Mouse (Mus musculus): ENCODE data around the gene Lsm14b. TPM values are rescaled to one million over a fixed set of nuclear protein-coding genes. Genes with fewer than 3 reads are reported as not detected.

The Lsm14b gene
- total RNA-seq, 1 experiment: 44.4 TPM

GRCm38 (mm10) chr2:179982715-179983114, 42.1 kb upstream of the Lsm14b start:
- in situ Hi-C loops (cut with MboI; ENCODE audit: low sequenced_read_pairs in 2 of 2, unreplicated experiment in 2 of 2): no loop called here
- Histone ChIP-seq H3K27ac (ENCODE audit: insufficient read depth, low read depth, low read length, poor library complexity, severe bottlenecking) (no peak overlapping the region), H3K36me3 (ENCODE audit: control insufficient read depth, insufficient read depth, low read length, poor library complexity, severe bottlenecking) (no peaks in the 10 kb centered on the region), H3K4me1 (ENCODE audit: control insufficient read depth in 2 of 2, insufficient read depth in 2 of 2, low read length in 2 of 2, poor library complexity in 1 of 2) (peaks cover 2 to 8% of the 10 kb centered on the region in 2 experiments; a peak in 2 of 4 replicates), H3K4me3 (ENCODE audit: insufficient read depth in 1 of 2, low read depth in 1 of 2, low read length in 2 of 2, poor library complexity in 1 of 2, severe bottlenecking in 1 of 2) (no peak overlapping the region), H3K9ac (ENCODE audit: insufficient read depth, low read depth, low read length, poor library complexity, severe bottlenecking) (no peak overlapping the region), H3K9me3 (ENCODE audit: control insufficient read depth, insufficient read depth, low read depth, low read length) (no peaks in the 10 kb centered on the region)
- TF ChIP-seq CHD2 (IDR thresholded peaks at IDR 0.05; ENCODE audit: low read depth, low read length) (no peak), ZNF384 (IDR thresholded peaks at IDR 0.05; ENCODE audit: low read depth, low read length) (no peak), MAFK (IDR thresholded peaks at IDR 0.05; ENCODE audit: insufficient read depth, low read depth, low read length) (no peak), HCFC1 (IDR thresholded peaks at IDR 0.05; ENCODE audit: borderline replicate concordance, insufficient read depth, low read length) (no peak), ZC3H11A (IDR thresholded peaks at IDR 0.05; ENCODE audit: borderline replicate concordance, low read depth, low read length) (no peak)
- no peak for DNase-seq (ENCODE audit: low read depth, low spot score)

DNA sequence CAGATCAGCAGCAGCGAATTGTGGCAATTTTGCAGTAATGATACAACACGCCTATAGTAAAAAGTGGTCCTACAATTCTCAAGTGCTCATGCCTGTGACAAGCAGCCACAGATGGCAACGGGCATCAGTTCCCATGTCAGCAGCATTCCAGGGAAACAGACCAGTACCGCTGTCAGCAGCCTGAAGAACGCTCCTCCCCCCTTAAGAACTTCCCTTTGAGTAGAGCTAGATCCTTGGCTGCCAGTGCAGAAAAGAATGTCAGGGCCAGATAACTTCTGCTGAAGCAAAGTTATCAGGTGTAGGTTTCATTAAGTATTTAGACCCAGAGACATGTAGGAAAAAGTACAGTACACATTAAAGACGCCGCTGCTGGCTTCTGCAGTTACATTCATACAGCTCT, 40.0 kb upstream of the Lsm14b start:
- no peak overlapping the region for H3K9ac ChIP-seq (ENCODE audit: insufficient read depth, low read depth, low read length, poor library complexity, severe bottlenecking)
- no peaks in the 10 kb centered on the region for H3K9me3 ChIP-seq (ENCODE audit: control insufficient read depth, insufficient read depth, low read depth, low read length)
- TF ChIP-seq ZNF384 (IDR thresholded peaks at IDR 0.05; ENCODE audit: low read depth, low read length) (no peak), CHD2 (IDR thresholded peaks at IDR 0.05; ENCODE audit: low read depth, low read length) (no peak)
- H3K27ac ChIP-seq (ENCODE audit: insufficient read depth, low read depth, low read length, poor library complexity, severe bottlenecking): no peak overlapping the region
- in situ Hi-C loops (cut with MboI; ENCODE audit: low sequenced_read_pairs in 2 of 2, unreplicated experiment in 2 of 2): no loop called here
- H3K36me3 ChIP-seq (ENCODE audit: control insufficient read depth, insufficient read depth, low read length, poor library complexity, severe bottlenecking): no peaks in the 10 kb centered on the region
- no peak for DNase-seq (ENCODE audit: low read depth, low spot score)
- no peak overlapping the region for H3K4me3 ChIP-seq (ENCODE audit: insufficient read depth in 1 of 2, low read depth in 1 of 2, low read length in 2 of 2, poor library complexity in 1 of 2, severe bottlenecking in 1 of 2)
- peaks cover 5 to 9% of the 10 kb centered on the region in 2 experiments; a peak in 3 of 4 replicates for H3K4me1 ChIP-seq (ENCODE audit: control insufficient read depth in 2 of 2, insufficient read depth in 2 of 2, low read length in 2 of 2, poor library complexity in 1 of 2)

DNA sequence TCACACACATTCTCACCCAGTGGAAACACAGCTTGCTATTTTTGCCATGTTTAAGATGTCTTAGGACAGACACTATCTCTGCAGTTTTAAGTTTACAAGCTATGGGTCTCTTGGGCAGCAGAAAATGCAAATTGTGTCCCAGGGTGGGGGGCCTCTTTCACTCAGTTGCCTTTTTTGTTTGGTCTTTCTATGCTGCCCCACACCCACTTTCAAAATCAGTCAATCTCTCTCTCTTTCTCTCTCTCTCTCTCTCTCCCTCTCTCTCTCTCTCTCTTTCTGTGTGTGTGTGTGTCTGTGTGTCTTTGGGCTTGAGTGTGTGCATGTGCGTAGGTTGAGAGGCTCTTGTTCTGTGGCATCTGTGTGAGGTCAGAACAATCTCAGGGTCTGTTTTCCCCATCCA, 39.1 kb upstream of the Lsm14b start:
- Histone ChIP-seq H3K9ac (ENCODE audit: insufficient read depth, low read depth, low read length, poor library complexity, severe bottlenecking) (no peak overlapping the region), H3K27ac (ENCODE audit: insufficient read depth, low read depth, low read length, poor library complexity, severe bottlenecking) (no peak overlapping the region), H3K4me1 (ENCODE audit: control insufficient read depth in 2 of 2, insufficient read depth in 2 of 2, low read length in 2 of 2, poor library complexity in 1 of 2) (peaks cover 5 to 12% of the 10 kb centered on the region in 2 experiments; a peak in 3 of 4 replicates), H3K36me3 (ENCODE audit: control insufficient read depth, insufficient read depth, low read length, poor library complexity, severe bottlenecking) (no peaks in the 10 kb centered on the region), H3K4me3 (ENCODE audit: insufficient read depth in 1 of 2, low read depth in 1 of 2, low read length in 2 of 2, poor library complexity in 1 of 2, severe bottlenecking in 1 of 2) (no peak overlapping the region), H3K9me3 (ENCODE audit: control insufficient read depth, insufficient read depth, low read depth, low read length) (no peaks in the 10 kb centered on the region)
- TF ChIP-seq ZC3H11A (IDR thresholded peaks at IDR 0.05; ENCODE audit: borderline replicate concordance, low read depth, low read length) (no peak), ZNF384 (IDR thresholded peaks at IDR 0.05; ENCODE audit: low read depth, low read length) (no peak), CHD2 (IDR thresholded peaks at IDR 0.05; ENCODE audit: low read depth, low read length) (no peak), HCFC1 (IDR thresholded peaks at IDR 0.05; ENCODE audit: borderline replicate concordance, insufficient read depth, low read length) (no peak), MAFK (IDR thresholded peaks at IDR 0.05; ENCODE audit: insufficient read depth, low read depth, low read length) (no peak)
- DNase-seq (ENCODE audit: low read depth, low spot score): no peak
- in situ Hi-C loops (cut with MboI; ENCODE audit: low sequenced_read_pairs in 2 of 2, unreplicated experiment in 2 of 2): no loop called here

DNA sequence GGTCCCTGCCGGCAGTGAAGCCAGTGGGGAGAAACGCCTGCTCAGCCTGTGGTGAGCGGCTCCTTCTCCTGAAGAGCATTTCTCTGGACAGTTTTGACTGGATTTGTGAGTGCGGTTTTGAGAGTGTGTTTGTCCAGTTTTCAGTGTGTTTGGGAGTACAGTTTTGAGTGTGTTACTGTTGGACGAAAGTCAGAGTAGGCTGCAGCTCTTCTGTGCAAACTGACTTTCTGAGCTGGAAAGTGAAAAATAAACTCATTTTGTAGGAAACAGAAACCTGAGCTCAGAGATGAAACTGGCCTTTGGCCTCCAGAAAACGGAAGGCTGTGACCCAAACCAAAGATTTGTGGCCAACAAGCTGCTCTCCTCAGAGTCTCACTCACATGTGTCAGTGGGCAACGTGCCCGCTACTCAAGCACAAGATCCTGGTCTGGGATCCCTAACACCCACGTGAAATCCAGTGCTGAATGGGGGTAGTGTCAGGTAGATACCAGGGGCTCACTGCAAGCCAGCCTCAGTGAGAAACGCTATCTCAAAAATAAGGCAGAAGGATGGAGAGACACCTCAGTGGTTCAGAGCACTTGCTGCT, 38.3 kb upstream of the Lsm14b start:
- in situ Hi-C loops (cut with MboI; ENCODE audit: low sequenced_read_pairs in 2 of 2, unreplicated experiment in 2 of 2): no loop called here
- no peak overlapping the region for H3K27ac ChIP-seq (ENCODE audit: insufficient read depth, low read depth, low read length, poor library complexity, severe bottlenecking)
- H3K9ac ChIP-seq (ENCODE audit: insufficient read depth, low read depth, low read length, poor library complexity, severe bottlenecking): no peak overlapping the region
- H3K4me3 ChIP-seq (ENCODE audit: insufficient read depth in 1 of 2, low read depth in 1 of 2, low read length in 2 of 2, poor library complexity in 1 of 2, severe bottlenecking in 1 of 2): no peak overlapping the region
- TF ChIP-seq HCFC1 (IDR thresholded peaks at IDR 0.05; ENCODE audit: borderline replicate concordance, insufficient read depth, low read length): no peak
- TF ChIP-seq ZC3H11A (IDR thresholded peaks at IDR 0.05; ENCODE audit: borderline replicate concordance, low read depth, low read length): no peak
- TF ChIP-seq CHD2 (IDR thresholded peaks at IDR 0.05; ENCODE audit: low read depth, low read length): no peak
- no peak for TF ChIP-seq ZNF384 (IDR thresholded peaks at IDR 0.05; ENCODE audit: low read depth, low read length)
- TF ChIP-seq MAFK (IDR thresholded peaks at IDR 0.05; ENCODE audit: insufficient read depth, low read depth, low read length): no peak
- H3K36me3 ChIP-seq (ENCODE audit: control insufficient read depth, insufficient read depth, low read length, poor library complexity, severe bottlenecking): no peaks in the 10 kb centered on the region
- peaks cover 5 to 12% of the 10 kb centered on the region in 2 experiments for H3K4me1 ChIP-seq (ENCODE audit: control insufficient read depth in 2 of 2, insufficient read depth in 2 of 2, low read length in 2 of 2, poor library complexity in 1 of 2)
- no peak for DNase-seq (ENCODE audit: low read depth, low spot score)
- no peaks in the 10 kb centered on the region for H3K9me3 ChIP-seq (ENCODE audit: control insufficient read depth, insufficient read depth, low read depth, low read length)

GRCm38 (mm10) chr2:179989098-179989497, 35.7 kb upstream of the Lsm14b start:
- Histone ChIP-seq H3K9ac (ENCODE audit: insufficient read depth, low read depth, low read length, poor library complexity, severe bottlenecking) (no peak overlapping the region), H3K9me3 (ENCODE audit: control insufficient read depth, insufficient read depth, low read depth, low read length) (no peaks in the 10 kb centered on the region), H3K36me3 (ENCODE audit: control insufficient read depth, insufficient read depth, low read length, poor library complexity, severe bottlenecking) (no peaks in the 10 kb centered on the region), H3K27ac (ENCODE audit: insufficient read depth, low read depth, low read length, poor library complexity, severe bottlenecking) (no peak overlapping the region), H3K4me3 (ENCODE audit: insufficient read depth in 1 of 2, low read depth in 1 of 2, low read length in 2 of 2, poor library complexity in 1 of 2, severe bottlenecking in 1 of 2) (no peak overlapping the region), H3K4me1 (ENCODE audit: control insufficient read depth in 2 of 2, insufficient read depth in 2 of 2, low read length in 2 of 2, poor library complexity in 1 of 2) (peaks cover 5 to 12% of the 10 kb centered on the region in 2 experiments)
- no peak for TF ChIP-seq ZNF384 (IDR thresholded peaks at IDR 0.05; ENCODE audit: low read depth, low read length)
- peak; percentile 73 for TF ChIP-seq MAFK (IDR thresholded peaks at IDR 0.05; ENCODE audit: insufficient read depth, low read depth, low read length)
- no peak for TF ChIP-seq ZC3H11A (IDR thresholded peaks at IDR 0.05; ENCODE audit: borderline replicate concordance, low read depth, low read length)
- TF ChIP-seq CHD2 (IDR thresholded peaks at IDR 0.05; ENCODE audit: low read depth, low read length): no peak
- no peak for TF ChIP-seq HCFC1 (IDR thresholded peaks at IDR 0.05; ENCODE audit: borderline replicate concordance, insufficient read depth, low read length)
- DNase-seq (ENCODE audit: low read depth, low spot score): no peak
- in situ Hi-C loops (cut with MboI; ENCODE audit: low sequenced_read_pairs in 2 of 2, unreplicated experiment in 2 of 2): no loop called here

Measured in ES-E14 (cell line).